Mouse (Mus musculus): ENCODE data around the gene Rab17.

DNA sequence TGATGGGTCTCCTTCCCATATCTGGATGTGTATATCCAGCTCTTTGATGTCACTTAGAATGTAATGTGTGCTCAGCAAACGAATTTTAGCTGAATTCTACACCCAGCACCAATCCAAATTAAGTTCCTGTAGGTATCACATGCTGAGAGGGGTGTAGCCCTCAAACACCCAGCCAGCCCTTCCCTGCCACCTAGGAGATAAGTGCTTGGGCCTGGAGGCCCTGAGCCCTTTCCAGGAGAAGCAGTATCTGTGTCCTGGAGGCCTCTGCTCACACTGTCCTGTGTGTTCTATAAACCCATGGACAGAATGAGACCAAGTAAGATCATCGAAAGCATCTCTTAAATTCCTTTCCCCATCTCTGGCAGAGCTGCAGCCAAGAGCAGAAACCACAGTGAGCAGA, 22.2 kb downstream of the Rab17 start:
- TF ChIP-seq CTCF (IDR thresholded peaks at IDR 0.05; ENCODE audit: low read depth, low read length) (no peak), POLR2A (IDR thresholded peaks at IDR 0.05; ENCODE audit: insufficient read depth, low read length) (no peak)
